Mouse (Mus musculus): ENCODE measurements at regions not wholly inside any gene's neighbourhood (a gene's known extent, or its start where the extent isn't known, plus 50 kb on each side); places are given as distances from the start of the nearest gene placed in this dataset.

DNA sequence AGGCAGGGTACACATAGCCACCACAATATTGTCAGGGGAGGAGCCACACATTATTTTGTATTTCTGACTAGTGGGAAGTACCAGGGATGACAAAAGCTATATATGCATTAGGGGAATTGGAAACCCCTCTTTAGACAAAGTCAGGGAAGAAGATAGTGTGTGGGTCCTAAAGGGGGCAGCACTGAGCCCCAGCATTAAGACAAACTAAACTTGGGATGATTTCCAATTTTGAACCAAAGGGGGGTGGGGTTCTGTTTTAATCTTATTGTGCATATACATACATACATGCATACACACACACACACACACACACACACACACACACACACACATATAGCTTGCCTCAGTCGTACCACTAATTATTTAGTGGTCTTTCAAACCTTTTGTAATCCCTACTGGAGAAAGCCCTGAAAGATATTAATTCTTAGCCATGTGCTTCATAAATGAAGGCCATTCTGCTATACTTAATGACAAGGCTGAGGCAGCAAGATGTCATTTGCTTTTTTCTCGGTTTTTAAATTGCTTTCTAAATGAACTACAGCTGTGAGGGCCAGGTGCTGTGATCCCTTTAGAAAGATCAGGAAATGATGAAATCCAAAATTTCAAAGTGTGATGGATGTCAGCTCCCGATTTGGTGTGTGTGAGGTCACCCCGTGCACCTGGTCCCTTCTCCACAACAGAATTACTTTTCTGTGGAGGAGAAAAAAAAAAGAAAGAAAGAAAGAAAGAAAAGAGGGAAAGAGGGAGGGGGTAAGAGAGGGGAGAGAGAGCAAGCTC lies 523.5 kb downstream of the Rnf144a start:
- DNase-seq, result no peak

DNA sequence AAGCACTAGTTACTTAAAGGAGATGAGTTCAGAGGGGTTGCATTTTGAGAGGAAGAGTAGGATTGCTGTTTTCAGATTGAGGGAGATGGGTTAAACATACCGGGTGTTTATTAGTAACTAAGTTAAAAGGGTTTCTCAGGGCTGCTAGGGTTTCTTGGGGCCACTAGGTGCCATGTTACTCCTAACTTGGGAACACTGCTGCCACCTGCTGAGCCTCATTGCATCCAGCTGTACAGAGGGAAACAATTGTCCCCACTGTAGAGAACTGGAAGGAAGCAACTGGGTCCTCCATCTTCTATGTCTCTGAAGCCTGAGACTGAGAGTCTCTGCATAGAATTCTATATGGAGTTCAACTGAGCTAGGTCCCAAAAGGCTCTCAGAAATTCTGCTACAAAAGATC lies 524.3 kb downstream of the Rnf144a start:
- no peak for DNase-seq

DNA sequence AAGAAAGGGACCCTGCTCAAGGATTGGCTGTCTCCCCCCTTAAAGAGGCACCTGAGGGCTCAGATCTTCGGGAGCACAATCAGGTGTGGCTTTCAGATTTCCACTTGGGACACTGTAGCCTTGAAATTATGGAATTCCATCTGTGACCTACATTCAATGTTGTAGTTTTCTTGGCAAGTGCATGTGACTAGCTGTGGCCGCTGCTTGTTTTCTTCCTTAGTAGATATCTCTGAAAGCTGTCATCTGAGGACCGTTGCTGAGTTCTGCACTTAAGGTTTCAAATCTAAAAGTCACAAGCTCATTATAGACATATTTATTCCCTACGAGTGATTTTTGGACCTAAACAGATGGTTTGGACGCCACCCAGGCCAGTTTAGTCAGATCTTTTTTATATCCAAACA lies 531.3 kb downstream of the Rnf144a start:
- peak; percentile 45 for DNase-seq

DNA sequence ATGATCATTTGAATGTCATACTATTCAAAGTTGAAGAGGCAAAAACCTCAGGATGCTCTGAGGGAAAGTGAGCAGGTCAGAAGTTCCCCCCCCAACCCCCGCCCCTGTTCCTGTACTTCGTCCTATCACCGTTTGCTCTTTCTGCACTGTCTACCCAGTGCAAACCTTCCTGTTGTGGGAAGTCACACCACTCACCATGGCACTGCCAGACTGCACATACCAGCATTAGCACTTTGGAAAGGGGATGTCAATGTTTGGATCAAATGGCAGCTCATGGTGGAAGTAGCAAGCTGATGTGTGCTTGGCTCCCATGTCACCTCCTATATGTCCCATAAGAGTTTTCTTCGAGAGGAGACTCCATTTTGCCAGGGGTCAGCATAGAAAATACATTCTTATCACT lies 543.2 kb downstream of the Rnf144a start:
- no peak for DNase-seq

DNA sequence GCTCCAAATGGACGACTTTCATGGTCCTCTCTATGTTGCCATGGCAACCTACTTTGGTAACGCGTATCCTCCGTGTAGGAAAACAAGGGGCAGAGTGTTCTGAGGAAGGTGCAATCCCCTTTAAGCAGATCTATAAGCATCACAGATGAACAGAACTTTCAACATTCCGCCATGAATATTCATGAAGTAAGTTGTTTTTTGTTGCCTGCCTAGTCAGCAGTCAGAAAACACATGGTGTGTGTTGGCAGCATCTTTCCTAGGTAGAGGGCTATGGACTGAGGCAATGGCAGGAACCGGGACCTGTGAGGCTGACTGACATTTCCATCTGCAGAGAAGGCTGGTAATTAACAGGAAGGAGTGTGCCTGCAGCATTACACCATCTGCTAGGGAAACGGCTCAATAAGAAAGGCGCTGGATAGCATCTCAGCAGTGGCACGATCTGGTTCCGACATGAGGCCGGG lies 544.0 kb downstream of the Rnf144a start:
- DNase-seq, result peak; percentile 91

DNA sequence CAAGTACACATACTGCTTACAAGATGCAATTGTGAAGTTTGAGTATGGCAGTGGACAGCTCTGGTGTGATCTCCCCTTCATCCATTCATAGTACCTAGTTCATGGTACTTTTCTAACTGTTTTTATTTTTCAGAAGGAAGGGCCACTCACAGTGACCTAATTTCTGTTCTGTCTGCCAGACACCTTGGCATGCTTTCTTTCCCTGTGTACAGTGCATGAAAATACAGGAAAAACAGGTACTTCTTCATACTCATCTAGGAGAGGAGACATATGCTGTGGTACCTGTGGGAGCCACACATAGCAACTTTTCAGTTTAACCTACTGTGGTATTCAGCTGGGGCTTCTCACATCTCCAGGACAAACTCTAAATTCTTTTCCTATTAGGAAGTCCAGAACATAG lies 545.2 kb downstream of the Rnf144a start:
- no peak for DNase-seq

DNA sequence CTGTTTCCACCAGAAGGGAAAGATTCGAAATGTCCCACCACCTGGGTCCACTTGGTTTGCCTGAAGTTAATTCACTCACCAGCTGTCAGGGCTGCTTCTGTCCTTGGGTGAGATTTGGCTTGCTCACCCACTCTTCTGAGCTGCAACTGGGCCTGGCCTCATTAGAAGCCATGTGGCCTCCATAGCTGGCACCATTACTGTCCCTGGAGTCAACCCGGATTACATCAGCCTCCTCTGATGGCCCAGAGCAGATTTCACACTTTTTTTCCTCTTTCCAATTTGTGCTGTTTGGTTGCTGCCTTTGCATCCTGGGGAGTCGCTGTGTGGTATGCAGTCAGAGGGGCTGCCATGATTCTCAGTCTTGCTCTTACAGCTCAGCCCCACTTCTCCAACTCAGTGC lies 550.0 kb downstream of the Rnf144a start:
- DNase-seq, result no peak

DNA sequence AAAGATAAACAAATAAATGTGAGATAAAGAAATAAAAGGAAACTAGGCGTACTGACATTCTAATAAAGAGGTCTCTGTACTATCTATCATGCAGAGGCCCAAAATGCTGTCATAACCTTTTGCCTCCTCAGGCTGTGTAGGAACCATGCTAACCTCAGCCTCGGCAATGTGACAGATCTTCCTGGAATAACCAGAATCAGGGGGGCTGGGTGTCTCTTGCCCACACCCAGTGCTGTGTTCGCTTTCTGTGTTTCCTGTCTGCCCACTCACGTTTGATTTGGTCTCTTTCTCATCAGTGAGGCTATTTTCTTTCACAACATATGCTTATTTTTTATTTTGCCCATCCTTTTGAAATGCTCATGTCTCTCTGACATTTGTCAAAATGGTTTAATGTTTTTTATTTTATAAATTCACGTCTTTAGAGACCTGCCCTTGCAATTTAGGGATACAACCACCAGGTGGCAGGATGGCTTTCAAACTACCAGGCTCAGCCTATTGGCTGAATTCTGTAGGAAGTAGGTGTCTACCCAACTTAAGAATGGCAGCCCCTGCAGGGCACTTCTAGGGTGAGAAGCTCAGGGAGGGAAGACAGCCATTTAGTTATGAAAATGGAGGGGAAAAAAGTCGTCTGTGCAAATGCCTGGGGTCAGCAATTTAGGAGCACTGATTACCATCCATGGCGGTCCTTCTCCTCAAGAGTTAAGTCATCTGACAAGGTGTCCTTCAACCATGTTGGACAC lies 550.8 kb downstream of the Rnf144a start:
- no peak for DNase-seq

DNA sequence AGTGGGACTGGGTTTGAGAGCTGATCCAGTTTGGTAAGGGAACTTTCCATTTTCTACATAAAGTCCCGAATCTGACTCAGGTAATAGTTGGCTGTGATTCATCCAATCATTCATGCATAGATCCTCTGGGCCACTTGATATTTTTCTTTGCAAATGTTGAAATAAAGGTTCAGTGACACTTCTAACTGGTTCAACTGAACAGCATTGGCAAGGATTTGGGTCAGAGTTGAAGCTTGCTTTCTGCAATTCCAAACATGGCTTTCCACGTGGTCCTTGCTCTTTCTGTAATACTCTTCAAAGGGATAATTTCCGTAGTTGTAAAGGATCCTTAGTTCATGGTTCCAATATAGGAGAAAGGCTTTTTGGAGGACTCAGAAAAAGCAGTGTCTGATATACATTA lies 554.0 kb downstream of the Rnf144a start:
- no peak for DNase-seq

DNA sequence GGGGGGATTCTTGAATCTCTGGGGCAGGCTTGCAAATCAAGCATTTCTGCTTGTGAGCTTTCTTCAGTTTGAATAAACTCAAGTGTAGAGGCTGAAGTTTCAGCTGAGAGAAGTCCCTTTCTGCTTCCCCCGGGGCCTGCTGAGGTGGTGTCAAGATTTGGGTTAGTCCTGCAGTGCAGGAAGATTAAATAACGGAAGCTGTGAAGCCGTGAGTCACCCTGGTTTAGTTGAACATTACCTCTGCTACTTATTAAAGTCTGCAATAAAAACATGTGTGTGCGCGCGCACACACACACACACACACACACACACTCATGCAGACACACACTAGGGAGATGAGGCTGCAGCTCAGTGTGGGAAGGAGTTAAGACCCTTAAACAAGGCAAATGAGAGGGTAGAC lies 556.7 kb downstream of the Rnf144a start:
- DNase-seq, result no peak

DNA sequence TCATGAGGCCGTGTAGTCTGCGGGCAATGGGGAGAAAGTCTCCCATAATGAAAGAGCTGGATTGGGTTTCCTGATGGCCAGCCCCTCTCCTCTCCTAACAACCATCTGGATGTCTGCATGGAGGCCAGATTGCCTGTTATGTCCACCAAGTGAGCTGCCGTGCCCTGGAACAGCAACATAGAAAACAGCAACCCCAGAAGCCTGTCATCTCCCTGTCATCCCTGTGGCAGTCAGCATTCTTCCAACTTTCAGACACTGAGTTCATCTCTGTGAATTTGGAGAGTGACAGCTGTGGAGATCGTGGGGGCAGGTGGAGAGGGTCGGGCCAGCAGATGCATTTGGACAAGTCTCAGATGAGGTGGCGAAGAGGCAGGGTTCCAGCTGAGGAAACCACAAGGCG lies 585.0 kb downstream of the Rnf144a start:
- no peak for DNase-seq

DNA sequence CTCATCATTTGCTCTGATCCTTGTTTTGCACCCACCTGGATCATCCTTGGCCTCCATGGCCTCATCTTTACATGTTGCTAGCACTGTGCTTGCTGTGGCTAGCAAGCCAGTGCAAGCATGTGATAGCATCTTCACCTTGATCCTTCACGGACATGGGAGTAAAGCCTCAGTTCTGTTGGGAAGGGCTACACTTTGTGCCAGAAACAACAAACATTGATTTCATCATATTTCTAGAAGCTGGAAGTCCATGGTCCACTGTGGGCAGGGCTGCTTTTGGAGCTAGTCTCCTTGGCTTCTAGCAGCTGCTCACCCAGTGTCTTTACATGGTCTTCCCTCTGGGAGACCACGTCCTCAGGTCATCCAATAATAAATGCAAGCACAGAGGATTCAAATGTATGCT lies 587.1 kb downstream of the Rnf144a start:
- no peak for DNase-seq

DNA sequence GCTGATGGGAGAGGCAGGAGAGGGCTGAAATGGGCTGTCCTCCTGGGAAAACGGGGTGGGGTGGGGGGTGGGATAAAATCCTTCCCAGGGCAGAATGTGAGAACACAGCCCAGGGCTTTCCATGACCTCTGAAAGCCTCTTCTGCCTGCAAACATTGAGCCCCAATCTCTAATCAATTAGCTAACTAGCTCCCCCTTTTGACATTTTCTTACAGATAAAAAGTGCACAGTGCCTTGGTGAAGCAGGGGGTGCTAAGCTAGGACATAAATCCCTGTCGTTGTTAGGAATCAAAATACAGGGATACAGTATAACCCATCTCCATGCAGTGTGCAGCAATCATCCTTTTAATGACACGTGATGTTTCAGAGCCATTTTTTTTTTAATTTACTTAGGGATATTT lies 588.1 kb downstream of the Rnf144a start:
- no peak for DNase-seq

DNA sequence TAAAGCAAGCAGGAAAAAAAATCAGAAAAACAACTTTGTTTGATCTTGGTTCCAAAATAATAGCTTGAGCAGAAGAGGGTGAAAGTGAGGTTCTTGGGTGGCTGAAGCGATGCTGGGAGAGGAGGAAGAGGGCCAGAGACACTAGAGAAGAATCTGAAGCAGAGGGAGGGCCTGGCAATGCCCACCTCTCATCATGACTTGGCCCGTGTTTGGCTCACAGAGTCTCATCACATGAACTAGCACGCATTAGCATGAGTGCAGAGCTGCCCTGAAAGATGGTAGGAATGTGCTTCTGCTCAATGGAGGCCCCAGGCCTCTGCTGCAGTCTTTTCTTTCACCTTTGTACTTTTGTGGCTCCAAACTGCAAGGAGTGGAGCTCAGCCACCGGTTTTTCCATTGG lies 588.6 kb downstream of the Rnf144a start:
- no peak for DNase-seq

DNA sequence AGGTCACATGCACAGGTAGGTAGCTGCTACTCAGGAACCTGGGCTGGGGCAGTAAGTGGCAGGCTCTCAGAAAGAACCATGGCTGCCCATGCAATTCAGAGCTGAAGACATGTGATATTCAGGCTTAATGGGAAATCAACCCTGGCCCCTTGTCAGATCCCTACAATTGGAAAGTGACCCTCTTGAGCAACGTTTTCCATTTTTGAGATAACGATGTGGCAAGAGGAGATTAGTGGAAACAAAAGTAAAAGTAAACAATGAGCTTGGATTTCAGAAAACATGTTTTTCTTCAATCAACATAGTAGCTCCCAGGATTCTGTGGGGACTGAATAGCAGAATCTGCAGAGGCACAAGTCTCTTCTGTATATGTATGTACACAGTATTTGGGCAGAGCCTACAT lies 598.8 kb downstream of the Rnf144a start:
- DNase-seq, result no peak

DNA sequence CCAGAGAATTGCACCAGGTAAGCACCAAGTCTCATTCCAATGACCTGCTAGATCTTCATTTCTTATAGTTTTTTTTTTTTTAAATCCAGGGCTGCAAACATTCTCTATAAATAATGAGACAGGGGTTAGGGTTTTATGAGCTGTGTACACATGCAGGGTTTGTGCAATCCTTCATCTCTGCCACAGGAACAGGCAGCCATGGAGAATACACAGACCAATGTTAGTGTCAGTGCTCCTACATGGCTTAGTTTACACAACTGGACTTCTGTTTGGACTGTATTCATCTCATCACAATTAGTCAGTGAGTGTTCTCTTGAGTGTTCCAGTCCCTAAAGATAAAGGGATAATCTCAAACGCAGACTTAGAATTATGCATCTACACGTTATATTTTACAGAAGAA lies 620.0 kb downstream of the Rnf144a start:
- DNase-seq, result no peak

DNA sequence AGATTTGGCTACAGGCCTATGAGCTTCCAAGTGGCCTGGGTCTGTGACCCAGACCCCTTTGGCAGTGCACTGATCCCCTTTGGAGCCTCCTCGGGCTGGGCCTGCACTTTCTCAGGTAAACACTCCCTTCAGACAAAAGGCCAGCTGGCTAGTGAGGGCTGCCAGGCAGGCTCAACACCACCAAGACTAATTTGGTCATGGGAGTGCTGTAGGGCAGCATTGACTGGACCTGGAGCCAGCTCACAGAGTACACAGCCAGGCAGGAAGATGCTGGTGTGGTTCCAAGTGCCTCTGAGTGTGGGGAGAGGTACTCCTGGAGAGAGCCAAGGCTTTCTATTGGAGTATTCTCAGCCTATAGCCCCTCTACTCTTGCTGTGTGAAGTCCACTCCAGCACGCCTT lies 620.5 kb downstream of the Rnf144a start:
- DNase-seq, result no peak

DNA sequence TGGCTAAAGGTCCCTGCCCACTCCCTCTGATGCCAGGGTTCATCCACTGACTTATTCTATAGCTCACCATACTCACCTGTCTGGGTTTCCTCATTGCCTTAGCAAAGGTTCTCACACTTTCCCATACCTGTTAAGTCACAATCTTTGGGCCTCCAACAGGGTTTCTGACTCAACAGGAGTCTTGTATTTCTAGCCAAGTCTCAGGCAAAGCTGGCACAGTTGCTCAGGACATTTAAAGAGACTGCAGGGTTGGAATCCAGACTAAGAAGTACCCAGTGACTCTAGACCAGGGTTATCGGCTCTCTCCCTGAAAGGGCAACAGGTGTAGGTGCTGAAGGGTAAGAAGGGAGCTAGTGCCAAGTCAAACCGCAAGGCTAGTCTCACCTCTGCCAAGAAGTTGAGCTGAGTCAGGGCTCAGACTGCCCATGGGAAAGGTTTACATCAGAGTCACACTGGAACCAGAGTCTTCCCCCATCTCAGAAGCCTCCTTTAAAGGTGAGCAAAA lies 622.4 kb downstream of the Rnf144a start:
- DNase-seq, result no peak

DNA sequence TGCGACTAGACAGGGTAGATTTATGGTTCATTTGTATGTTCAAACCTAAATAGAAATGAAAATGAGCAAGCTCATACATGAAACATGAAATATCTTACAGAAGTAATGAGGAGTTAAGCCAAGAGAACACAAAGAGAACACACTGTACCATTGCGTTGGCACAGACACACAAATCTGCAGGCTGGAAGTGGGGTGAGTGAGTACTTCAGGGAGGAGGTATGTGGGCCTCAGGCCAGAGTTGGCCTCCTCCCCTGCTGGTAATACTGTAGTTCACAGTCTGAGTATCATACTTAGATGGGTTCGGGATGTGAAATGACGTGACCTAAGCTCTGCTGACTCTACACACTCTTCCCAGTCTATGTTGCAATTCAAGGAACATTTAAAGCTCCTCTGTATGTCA lies 624.1 kb downstream of the Rnf144a start:
- no peak for DNase-seq

DNA sequence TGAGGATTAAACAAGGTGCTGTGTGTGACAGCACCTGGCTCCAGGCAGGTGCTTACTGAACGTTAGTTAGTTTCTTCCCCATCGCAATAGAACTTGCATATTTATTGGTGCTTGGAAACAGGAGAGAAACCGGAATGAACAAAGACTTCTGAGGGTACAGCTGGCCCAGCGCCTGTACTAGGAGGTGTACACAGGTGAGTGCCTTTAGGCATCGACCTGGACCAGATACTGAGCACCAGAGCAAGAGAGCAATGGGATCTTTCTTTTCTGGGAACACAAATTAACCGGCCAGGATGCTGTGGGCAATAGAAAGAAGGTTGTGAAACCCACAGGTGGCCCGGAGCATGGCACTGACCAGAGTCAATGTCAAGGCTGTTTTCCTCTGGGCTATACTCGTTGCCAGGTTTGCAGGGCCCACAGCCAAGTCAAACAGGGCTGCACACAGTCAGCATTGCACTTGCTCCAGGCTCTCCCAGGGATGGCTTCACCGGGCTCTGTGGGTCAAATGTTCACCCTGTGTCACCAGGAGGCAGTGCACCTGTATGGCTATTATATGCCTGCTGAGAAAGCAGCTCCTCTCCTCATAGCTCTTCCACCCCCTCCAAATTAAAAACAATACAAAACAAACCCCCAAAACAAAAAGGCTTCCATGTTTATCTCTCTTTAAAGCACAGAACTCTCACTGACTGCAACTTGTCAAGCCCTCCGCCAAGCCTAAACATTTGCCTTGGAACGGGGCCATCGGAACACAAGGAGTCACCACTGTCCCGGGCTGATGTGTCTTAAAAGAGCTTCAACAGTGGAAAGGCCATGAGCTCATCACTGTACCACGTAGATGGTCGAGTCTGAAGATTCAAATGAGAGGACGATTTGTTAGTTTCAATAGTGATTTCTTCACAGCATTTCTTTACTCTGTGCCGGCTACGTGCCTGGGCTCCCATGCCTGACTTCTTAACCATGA lies 629.1 kb downstream of the Rnf144a start:
- no peak for DNase-seq

DNA sequence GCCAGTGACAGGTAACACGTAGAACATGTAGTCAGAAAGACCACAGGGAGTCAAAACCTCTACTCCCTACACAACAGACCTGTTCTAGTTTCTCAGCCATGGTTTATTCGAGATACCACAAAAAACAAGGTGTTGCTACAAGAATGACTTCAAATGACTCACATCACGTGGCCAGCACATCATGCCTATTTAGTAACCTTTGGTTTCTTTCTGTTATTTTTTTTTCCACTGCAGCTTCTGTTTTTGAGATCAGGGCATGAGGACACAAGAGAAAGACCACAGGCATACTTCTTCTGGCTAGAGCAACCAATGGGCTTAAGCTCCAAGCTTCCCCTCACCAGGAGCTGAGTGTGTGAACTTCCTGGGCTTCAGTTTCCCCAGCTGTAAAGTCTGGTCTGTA lies 630.7 kb downstream of the Rnf144a start:
- no peak for DNase-seq

DNA sequence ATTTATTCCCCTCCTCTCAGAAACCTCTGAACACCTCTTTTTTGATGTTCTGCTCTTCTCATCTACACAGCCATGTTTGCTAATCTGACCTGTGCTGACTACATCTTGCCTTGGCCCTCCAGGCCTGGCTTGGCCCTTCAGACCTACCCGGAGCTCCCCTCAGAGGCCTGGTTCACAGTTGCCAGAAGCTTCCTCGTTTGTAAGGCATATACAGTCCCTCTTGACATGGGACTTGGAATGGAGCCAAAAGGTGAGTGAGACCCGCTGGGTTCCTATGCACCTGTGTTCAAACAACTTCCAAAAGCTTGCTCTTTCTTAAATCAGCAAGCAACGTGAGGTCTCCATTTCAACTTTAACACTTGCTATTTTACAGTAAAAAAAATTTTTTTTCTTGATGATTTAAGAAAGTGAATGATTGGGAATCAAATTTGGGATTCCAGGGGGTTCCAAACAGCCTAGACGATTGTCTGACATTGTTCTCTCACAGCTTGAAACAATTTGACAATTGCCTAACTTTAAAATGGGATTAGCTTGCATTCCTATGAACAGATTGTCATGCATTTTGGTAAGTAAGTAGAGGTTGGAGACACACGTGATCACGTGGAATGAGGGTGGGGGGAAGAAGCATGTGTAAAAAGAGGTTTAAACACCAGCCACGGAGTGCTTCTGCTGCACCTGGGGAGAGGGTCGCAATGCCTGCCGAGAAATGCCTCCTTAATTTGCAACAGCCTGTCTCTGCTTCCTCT lies 631.9 kb downstream of the Rnf144a start:
- DNase-seq, result no peak
